Mouse (Mus musculus) lung, postnatal 10 days (tissue): ENCODE measurements around the gene Rxfp1.
"Not testable (repeated sequence)": the region's sequence is repeated elsewhere in the genome, so short reads cannot be mapped to it uniquely, and the experiment has no call there.

Experiments
- DNase-seq: peaks from one replicate; pipeline ENCODE4 v3.0.0; 2021

Rxfp1 gene

DNA sequence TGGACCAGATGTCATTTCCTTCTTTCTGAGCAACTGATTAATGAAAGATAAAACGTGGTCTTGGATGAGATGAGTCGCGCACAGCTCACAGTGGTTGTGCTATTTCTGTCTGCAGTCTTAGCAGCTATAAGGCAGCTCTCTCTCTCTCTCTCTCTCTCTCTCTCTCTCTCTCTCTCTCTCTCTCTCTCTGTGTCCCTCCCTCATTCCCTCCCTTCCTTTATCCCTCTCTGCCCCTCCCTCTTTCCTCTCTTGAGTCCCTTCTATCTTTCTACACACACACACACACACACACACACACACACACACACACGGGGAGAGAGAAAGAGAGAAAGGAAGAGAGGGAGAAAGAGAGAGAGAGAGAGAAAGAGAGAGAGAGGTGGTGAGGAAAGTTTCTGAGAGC, at the start of gene Rxfp1:
Gene Rxfp1 (minus strand): TSS at position 101 of the 400 bp plus-strand sequence.
- DNase-seq: no peak

DNA sequence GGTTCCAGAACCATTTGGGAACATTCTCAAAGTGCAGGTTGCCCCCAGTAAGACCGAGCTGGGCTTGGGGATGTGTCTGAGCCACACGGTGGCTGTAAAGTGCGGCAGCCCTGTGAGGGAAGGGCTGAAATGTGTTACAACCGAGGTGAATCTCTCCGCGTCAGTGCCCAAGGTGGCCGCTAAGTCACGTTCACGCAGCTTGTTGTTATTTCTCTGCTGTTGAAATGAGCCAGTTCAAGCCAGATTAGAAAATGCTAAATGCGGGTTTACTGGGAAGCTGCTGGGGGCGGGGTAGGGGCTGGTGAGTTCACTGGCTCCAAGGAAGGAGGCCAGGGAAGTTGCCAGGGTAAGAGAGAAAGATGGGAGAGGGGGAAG, 46.7 kb upstream of the Rxfp1 start:
- DNase-seq: no peak

DNA sequence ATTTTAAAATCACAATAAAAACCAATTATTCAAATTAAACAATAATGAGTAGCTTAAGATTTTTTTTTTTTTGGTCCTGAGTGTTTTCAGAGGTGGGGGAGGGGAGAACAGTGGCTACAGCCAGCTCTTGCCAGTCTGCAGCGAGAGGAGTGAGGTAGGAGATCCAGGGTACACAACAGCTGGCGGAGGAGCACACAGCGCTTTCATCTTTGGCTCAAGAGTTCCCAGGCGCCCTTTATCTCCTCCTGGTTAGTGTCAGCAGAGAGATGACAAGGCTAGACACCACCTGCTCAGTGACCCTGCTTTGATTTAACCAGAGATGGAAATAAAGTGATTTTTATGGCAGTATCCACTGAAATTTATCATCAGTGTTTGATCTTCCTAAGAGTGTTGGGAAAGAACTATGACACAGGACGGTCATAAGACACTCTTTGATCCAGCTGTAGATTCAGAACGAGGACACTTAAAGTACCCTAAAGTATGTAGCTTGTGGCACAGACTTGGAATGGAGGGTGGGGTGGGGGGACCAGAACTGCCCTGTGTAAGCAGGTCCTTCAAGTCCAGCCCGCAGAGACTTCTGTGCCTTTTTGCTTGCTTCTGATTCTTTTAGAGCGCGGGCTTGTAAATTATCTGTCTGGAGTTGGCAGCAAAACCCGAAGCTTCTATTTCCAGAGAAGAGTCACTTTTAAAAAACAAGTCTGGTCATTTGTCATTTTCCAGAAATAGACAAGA, 46.1 kb upstream of the Rxfp1 start:
- DNase-seq: no peak

DNA sequence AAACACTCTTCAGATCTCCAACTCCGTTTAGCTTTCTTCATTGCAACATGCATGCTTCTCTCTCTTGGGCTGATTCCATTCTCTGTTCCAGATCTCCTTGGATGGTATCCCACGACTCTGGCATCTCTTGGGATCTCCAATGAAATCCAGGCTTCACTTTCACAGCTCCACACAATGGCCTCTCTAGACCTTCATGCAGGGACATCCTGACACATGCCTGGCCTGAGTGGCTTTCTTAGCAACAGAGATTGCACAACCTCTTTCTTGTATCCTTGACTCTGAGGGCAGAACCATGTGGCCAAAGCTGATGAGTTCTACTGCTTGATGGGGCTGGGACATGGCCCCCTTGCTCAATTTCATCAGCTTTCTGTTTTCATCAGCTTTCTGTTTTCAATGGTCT, 35.0 kb upstream of the Rxfp1 start:
- no peak for DNase-seq

DNA sequence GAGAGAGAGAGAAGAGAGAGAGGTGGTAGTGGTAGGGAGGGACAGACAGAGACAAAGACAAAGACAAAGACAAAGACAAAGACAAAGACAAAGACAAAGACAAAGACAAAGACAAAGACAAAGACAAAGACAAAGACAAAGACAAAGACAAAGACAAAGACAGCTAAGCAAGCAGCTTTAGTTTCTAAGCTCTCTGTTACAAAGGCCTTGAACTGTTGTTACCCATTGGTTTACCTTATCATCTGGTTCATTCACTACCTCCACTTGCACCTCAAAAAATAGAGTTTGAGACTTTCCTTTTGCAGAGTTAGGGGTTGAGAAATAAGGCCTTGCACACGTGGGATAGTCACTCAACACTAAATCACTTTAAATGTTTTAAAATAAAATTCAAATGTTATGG, 16.1 kb upstream of the Rxfp1 start:
- DNase-seq: no peak

DNA sequence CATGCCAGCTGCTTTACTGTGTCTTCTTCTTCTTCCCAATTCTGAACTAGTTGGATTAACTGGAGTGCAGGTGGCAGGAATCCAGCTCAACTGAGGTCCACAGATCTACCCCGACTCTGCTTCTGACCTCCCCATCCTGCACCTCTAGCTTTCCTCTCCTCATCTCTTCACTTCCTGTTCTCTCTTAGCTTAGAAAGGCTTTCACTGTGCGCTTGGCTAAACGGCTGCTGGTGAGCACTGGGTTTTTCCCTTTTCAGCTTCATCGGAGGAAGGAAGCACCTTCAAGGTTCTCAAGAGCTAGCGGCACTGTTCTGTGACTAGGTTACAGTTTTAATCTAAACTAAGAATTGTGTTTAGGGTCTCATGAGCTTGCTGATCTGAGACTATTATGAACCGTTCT, 8.9 kb upstream of the Rxfp1 start:
- DNase-seq: no peak

DNA sequence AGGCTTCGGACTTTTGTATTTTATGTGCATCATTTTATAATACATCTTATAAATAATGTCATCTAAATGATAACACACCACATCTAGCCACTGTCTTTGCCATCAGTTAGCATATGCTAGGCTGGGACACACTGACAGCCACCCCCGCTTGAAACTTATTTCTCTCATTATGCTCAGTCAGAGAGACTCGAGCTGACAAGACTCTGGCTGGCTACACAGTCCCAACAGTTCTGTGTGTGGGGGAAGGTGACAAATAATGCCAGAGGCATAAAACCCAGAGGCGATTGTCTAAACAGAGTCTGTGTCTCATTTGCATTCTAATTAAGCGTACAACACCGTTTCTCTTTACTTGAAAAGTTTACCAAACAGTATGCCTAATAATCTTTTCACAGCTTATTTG, 7.4 kb upstream of the Rxfp1 start:
- no peak for DNase-seq

DNA sequence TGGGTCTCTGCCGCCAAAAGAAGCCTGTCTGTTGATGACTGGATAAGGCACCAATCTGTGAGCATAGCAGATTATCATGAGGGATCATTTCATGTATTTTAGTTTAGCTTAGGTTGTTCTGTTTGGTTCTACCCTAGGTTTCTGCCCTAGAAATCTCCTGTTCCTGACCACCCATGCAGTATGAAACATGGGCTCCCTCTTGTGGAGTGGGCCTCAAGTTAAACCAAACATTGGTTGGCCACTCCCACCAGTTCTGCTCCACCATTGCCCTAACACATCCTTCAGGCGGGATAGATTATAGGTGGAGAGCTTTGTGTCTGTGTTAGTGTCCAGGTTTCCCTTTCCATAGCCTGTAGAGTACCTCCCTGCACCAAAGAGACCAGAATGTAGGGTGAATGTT, 6.7 kb upstream of the Rxfp1 start:
- no peak for DNase-seq

DNA sequence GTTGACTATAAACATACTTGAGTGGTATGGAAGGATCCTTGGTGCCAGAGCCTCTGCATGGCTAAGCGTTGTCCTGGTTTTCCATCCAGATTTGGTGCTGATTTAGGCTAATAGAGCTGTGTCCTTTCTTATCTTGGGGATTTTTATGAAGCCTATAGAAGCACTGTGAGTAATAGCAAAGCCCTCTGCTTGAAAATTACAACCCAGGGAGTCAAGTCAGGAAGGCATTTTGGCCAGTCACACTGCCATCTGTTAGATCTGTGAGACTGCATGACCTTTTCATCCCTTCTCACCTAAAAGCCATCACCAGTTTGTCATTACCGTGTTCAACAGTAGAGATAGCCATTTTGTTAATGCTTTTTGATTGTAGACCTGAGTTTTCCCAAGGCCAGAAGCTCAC, 2.7 kb upstream of the Rxfp1 start:
- DNase-seq: no peak

DNA sequence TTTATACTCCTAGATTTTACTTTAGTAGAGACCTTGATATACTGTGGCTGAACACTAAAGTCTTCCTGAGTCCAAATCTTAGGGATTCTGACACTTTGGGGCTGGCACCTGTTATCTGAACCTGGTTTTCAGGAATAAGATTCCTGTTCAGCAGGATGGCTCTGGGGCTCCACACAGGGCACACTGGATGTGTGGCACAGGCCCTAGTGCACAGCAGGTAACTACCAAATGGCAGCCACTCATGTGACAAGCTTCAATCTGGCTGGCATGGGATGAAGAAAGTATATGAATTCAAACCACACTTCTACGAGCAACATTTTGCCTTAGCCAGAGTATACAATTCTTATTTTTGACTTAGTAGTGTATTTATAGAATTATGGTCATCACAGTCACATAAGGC, 771 bp upstream of the Rxfp1 start:
- no peak for DNase-seq

DNA sequence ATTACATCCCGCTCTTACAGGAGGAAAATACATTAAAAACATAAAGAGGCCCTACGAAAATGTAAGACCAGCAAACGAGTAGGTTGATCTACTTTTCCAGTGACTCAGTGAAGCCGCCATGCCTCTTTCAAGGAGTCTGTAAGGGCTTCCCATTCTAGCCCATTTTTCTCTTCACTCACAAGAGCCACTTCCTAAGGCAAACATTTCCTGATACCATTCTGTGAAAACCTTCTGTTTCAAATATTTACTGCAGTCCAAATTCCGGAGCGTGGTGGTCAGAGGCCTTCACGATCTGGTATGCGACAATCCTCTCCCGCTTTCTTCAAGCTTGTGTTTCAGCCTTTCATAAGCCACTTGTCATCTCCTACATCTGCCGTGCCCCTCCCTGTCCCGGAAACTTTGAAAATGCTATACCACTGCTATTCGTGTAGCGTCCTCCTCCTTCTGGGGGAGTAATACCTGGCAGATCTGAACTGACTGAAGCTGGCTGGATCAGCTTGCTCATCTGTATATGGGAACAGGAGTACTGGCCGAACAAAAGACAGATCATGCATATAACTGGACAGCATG, 11.1 kb downstream of the Rxfp1 start:
- no peak for DNase-seq

DNA sequence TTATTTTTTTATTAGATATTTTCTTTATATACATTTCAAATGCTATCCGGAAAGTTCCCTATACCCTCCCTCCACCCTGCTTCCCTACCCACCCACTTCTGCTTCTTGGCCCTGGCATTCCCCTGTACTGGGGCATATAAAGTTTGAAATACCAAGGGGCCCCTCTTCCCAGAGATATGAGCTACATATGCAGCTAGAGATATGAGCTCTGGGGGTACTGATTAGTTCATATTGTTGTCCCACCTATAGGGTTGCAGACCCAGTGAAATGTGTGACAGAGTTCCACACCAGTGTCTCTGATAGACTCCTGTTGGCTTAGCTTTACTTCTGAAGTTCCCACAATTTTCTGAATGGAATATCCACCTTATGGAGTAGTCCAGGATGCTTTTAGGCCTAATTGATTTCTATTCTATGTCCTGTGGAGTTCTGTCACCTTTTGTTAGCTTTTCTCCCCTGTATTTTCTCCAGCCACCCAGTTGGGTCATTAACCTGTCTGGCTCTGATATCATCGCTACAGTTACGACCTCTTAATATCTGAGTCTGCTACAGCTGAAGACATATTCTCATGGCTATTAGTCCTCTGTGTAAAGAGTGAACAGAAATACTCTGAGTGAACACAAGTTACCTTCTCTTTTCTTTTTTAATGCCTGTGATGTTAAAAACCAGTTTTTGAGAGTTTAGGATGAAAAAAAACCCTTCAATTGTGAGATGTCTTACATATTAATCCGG, 16.8 kb downstream of the Rxfp1 start:
- no peak for DNase-seq

DNA sequence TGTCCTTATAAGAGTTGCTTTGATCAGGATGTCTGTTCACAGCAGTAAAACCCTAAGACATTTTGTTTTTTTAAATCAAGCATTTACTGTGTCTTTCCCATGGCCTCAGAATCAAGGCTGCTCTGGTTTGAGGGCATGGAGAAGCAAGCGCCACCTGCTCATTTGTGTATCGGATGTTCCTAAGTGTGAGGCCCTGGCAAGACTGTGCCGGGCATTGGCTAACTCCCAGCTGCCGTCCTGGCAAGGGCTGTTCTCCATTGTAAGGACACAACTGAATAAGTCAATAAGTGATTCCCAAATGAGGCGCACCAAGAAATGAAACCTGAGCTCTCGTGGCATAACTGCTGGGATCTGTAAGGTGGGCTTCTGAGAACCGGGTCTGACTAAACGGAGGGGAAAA, 31.2 kb downstream of the Rxfp1 start:
- no peak for DNase-seq

DNA sequence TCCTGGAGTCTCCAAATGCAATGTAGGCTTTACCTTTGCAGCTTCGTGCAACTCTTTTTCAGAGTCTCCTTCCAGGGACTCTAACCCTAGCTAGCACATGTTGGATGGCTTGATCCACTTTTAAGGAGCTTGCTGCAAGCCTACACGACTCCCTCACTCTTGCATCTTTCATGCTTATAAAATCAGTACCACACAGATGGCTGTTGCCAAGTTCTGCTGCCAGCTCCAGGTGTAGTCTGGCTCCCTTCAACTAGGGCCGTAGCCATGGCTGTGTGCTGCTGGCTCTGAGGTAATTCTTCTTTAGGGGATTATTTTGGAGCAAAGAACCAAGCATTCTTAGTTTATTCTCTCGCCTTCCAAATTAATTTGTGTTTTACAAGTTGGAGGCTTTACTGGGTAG, 34.5 kb downstream of the Rxfp1 start:
- DNase-seq: no peak

DNA sequence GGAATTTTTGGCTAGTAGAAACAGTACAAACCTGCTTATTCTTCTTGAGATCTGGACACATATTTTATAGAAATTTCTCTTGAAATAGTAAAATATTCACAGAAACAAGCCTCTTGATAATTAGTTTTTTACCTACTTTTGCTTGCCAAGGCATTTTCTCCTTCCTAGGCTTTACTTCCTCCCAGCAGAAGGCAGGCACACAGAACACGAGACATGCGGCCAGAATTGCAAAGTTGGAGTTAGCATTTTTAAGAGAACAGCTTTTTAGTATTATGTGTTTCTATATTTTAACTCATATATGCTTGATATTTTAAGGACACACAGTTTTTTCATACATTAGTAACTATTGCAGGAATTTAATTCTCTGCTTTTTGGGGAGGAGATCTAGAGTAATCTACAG, 45.7 kb downstream of the Rxfp1 start:
- no peak for DNase-seq

DNA sequence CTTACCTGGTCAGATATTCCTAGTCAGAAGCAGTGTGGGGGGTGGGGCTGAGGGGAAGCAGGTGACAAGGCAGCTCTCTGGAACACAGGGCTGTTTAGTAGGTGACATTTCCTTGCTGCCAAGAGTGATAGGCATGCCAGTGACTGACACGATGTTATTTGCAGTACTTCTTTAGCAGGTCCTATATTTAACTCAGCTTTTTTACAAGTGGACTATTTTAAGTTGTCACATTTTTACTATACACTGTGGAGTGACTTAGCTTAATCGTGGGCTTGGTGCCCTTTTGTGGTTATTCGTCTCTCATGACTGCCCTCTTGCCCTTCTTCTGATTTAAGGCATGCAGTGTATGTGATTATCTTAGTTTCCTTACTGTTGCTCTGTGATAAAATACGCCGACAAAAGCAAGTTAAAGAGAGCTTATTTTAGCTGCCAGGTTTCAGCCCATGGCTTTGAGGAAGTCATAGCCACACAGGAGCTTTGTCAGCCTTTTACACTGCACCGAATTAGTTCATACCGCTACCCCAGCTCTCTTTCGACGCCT, 47.5 kb downstream of the Rxfp1 start:
- DNase-seq: no peak

DNA sequence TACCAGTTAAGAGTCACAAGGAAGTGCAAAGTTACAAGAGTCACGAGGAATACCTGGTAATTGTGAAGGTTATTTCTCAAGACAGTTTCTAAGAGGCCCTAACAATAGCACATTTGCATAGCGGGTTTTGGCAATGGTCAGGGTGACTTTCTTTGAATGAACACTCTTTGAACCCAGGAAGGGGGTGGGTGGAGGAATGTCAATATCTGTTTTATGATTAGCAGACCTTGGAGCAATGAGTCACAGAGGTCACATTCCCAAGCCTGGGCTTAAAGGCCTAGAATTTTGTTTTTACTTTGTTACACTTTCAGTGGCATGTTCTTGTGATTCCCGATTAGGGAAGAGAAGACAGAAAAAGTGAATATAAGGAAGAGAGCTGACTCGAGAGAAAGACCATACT, 49.6 kb downstream of the Rxfp1 start:
- not testable (repeated sequence) for DNase-seq

DNA sequence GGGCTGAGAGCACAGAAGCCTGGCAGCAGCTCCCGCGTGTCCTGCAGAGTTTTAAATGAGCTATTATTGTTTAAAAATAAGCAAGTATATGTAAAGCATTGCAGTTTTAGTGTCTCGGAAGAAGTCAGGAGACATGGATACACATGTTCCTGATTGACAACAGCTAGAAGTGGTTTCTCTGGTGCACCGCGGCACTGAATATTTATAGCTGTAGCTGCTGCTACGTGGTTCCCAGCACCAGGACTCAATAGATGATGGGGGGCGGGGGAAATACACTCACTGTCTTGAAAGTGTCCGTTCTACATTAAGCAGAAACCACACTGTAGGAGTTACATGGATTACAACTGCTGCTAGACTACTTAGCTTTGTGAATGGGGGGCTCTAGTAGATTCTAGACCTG, 54.2 kb downstream of the Rxfp1 start:
- DNase-seq: no peak

DNA sequence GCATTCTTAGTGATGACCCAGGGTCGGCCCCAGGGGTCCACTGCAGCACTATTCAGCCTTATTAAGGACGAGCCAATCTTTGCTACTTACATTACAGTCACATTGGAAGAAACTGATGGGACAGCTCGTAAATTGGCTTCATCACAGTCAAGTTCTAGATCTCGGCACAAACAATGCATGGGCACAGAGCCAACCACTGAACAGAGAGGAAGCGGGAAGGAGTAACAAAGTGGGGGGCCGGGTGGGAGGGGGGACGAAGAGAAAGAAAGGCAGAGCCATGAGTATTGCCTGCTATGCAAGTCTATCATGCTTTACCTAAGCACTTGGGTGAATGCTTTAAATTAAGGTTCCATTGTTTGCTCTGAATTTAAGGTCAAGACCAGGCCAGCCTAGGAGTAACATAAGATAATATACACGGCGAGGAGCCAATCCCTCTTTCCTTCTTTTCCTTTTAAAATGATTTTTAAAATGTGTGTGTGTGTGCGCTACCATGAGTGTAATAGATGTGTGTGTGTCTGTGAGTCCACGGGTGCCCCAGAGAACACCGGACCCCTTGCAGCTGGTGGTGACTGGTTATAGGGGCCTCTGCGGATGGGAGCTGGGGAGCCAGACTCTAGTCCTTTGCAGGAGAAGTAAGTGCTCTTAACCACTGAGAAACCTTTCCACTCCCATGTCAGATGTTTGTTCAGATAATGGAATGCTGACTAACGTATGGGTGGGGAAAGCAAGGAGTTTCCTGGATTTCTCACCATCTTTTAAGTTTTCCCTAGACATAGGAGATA, 55.1 kb downstream of the Rxfp1 start:
- peak; percentile 74 for DNase-seq

DNA sequence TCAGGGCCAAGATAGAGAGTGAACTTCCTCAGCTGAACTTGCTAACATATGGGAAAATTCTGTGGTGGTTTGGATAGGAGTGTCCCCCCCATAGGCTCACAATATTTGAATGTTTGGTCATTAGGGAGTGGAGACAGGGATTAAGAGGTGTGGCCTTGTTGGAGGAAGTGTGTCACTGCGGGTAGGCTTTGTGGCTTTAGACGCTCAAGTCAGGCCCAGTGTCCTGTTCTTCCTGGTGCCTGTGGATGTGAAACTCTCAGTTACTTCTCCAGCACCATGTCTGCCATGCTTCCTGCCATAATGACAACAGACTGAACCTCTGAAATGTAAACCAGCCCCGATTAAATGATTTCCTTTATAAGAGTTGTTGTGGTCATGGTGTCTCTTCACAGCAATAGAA, 61.3 kb downstream of the Rxfp1 start:
- no peak for DNase-seq

DNA sequence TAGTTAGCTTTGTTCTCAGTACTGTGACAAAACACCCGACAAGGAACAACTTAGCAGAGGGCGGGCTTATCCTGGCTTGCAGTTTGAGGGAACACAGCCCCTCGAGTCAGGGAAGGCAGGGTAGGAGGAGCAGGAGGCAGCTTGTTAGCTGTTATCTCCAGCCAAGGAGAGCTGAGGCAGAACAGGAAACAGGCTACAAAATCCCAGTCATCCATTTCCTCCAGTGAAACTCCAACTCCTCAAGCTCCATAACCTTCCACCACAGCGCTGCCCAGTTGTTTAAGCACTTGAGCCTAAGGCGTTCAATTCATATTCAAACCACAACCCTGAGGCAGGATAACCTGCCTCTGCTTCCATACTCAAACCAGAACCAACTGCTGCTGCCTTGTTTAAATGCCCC, 63.0 kb downstream of the Rxfp1 start:
- DNase-seq: no peak

DNA sequence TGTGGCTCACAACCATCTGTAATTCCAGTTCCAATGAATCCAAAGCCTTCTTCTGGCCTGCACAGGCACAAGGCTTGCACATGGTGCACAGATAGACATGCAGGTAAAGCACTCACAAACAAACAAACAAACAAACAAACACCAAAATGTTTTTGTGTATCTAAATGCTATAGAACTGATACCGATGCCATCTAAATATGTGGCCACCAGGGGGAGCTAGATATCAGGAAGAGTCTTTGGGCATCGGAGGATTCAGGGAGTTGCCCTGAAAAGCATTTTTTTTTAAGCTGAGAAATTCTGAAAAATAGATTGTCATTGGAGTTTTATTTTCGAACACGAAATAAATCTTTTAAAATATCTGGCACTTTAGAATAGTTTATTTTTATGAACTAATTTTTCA, 64.6 kb downstream of the Rxfp1 start:
- DNase-seq: peak; percentile 68

DNA sequence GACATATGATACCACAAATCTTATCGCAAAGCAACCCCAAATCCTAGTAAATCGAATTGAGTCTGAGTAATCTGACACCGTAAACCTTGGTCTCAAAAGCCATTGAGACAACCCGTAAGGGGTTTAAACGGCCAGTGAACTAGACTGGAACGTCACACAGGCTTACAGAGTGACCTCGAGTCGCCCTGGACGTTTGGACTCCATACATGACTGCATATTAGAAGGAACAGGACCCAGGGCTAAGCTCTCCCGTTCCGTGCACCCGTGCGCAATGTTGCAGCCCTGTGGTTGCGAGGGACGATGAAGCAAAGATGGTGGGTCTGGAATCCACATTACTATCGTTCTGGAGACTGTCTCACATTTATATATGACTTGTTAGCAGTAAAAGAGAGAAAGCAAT, 65.5 kb downstream of the Rxfp1 start:
- no peak for DNase-seq
